Mouse (Mus musculus): Measurements from ENCODE around the gene Nedd9. TPM values are rescaled to one million over a fixed set of nuclear protein-coding genes. Genes with fewer than 3 reads are reported as not detected.
"Not testable (repeated sequence)": the region's sequence is repeated elsewhere in the genome, so short reads cannot be mapped to it uniquely, and the experiment has no call there.

Gene Nedd9
- total RNA-seq, 2 experiments from 2014 or later = 19.8 to 21.0 TPM

- intact Hi-C loops (cut with DNase I) = no loop called here
- no peak for DNase-seq
These were observed 110.1 kb downstream of the Nedd9 start for GRCm38 (mm10) chr13:41377011-41377431.

GRCm38 (mm10) chr13:41376111-41376510, 111.1 kb downstream of the Nedd9 start:
- intact Hi-C loops (cut with DNase I) = no loop called here
- DNase-seq = no peak

GRCm38 (mm10) chr13:41375696-41376095, 111.5 kb downstream of the Nedd9 start:
- no peak for DNase-seq
- intact Hi-C loops (cut with DNase I) = no loop called here

- intact Hi-C loops (cut with DNase I) = no loop called here
These were observed 112.3 kb downstream of the Nedd9 start for GRCm38 (mm10) chr13:41374886-41375285.

GRCm38 (mm10) chr13:41372555-41373460, 114.4 kb downstream of the Nedd9 start:
- DNase-seq = no peak
- intact Hi-C loops (cut with DNase I) = no loop called here

More at GRCm38 (mm10) chr13:41374886-41375285, 112.3 kb downstream of the Nedd9 start:
- DNase-seq = no peak

GRCm38 (mm10) chr13:41371547-41371946, 115.6 kb downstream of the Nedd9 start:
- no peak for DNase-seq
- intact Hi-C loops (cut with DNase I) = no loop called here

- intact Hi-C loops (cut with DNase I) = no loop called here
These were observed 118.5 kb downstream of the Nedd9 start for GRCm38 (mm10) chr13:41368612-41369011.

GRCm38 (mm10) chr13:41367176-41367611, 120.0 kb downstream of the Nedd9 start:
- intact Hi-C loops (cut with DNase I) = no loop called here
- no peak for DNase-seq

More at GRCm38 (mm10) chr13:41368612-41369011, 118.5 kb downstream of the Nedd9 start:
- DNase-seq = no peak

GRCm38 (mm10) chr13:41366609-41367008, 120.6 kb downstream of the Nedd9 start:
- DNase-seq; intact Hi-C loops (cut with DNase I): not testable (repeated sequence)

GRCm38 (mm10) chr13:41364273-41364672, 122.9 kb downstream of the Nedd9 start:
- DNase-seq = no peak
- intact Hi-C loops (cut with DNase I) = no loop called here

GRCm38 (mm10) chr13:41362909-41363308, 124.3 kb downstream of the Nedd9 start:
- intact Hi-C loops (cut with DNase I) = no loop called here
- no peak for DNase-seq

- intact Hi-C loops (cut with DNase I) = no loop called here
- DNase-seq = no peak
These were observed 126.8 kb downstream of the Nedd9 start for GRCm38 (mm10) chr13:41360272-41360815.

- no peak for DNase-seq
- intact Hi-C loops (cut with DNase I) = no loop called here
These were observed 127.6 kb downstream of the Nedd9 start for GRCm38 (mm10) chr13:41359330-41360215.

- DNase-seq = peak; percentile 92
- intact Hi-C loops (cut with DNase I) = no loop called here
These were observed 128.5 kb downstream of the Nedd9 start for GRCm38 (mm10) chr13:41358480-41359180.

- intact Hi-C loops (cut with DNase I) = no loop called here
- no peak for DNase-seq
These were observed 129.2 kb downstream of the Nedd9 start for GRCm38 (mm10) chr13:41358009-41358408.

- no peak for DNase-seq
- intact Hi-C loops (cut with DNase I) = no loop called here
These were observed 129.6 kb downstream of the Nedd9 start for GRCm38 (mm10) chr13:41357586-41357985.

GRCm38 (mm10) chr13:41357161-41357560, 130.0 kb downstream of the Nedd9 start:
- intact Hi-C loops (cut with DNase I) = no loop called here
- DNase-seq = no peak

GRCm38 (mm10) chr13:41355552-41355951, 131.6 kb downstream of the Nedd9 start:
- DNase-seq = no peak
- intact Hi-C loops (cut with DNase I) = no loop called here

GRCm38 (mm10) chr13:41354591-41354990, 132.6 kb downstream of the Nedd9 start:
- DNase-seq = no peak

GRCm38 (mm10) chr13:41353676-41354075, 133.5 kb downstream of the Nedd9 start:
- no peak for DNase-seq
- intact Hi-C loops (cut with DNase I) = no loop called here

More at GRCm38 (mm10) chr13:41354591-41354990, 132.6 kb downstream of the Nedd9 start:
- intact Hi-C loops (cut with DNase I) = no loop called here
